Mouse (Mus musculus): ENCODE data around the gene Ddr2. TPM values are rescaled to one million over a fixed set of nuclear protein-coding genes. Genes with fewer than 3 reads are reported as not detected.
"Not testable (repeated sequence)": the region's sequence is repeated elsewhere in the genome, so short reads cannot be mapped to it uniquely, and the experiment has no call there.

The Ddr2 gene
- total RNA-seq, 1 experiment from 2014 or later = not detected

DNA sequence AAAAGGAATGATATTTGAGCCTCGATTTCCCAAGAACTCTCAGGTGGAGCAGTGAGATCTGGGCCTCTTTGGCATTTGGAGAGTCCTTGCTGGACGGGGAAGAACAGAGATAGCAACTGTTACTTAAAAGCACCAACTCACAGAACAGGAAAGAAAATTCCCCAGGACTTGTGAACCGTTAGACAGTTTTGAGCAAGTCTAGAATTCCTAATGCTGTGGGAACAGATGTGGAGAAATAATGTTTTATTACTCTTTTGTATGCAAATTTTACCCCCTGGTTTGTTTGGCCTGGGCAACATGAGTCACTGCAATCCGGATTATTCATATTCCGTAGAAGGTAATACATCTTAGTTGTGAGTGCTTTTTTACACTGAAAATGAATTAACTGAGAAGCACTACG is 3.1 kb upstream of the Ddr2 start:
- no peak for ATAC-seq (replicated peaks in 1 of 2; ENCODE audit: insufficient read depth in 1 of 2, low FRiP score in 2 of 2, low TSS enrichment in 1 of 2, low read depth in 1 of 2, poor library complexity in 2 of 2, severe bottlenecking in 2 of 2)

DNA sequence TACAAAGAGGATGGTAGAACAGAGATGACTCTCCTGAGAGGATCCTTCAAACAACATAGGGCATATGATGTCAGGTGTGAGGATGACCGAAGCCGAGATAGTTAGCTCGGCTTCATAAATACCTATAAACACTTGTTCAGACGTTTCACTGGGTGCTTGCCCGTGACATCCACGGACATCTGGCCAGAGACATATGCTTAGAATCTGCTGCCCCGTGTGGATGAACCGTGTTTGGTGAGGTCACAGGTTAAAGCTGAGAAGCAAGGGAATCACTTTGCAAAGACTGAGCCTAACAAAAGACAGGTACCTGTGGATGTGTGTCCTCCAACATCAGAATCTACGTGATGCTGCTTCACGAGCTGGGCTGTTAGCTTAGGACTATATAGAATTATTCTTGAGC is 1.7 kb upstream of the Ddr2 start:
- no peak for ATAC-seq (replicated peaks in 1 of 2; ENCODE audit: insufficient read depth in 1 of 2, low FRiP score in 2 of 2, low TSS enrichment in 1 of 2, low read depth in 1 of 2, poor library complexity in 2 of 2, severe bottlenecking in 2 of 2)

DNA sequence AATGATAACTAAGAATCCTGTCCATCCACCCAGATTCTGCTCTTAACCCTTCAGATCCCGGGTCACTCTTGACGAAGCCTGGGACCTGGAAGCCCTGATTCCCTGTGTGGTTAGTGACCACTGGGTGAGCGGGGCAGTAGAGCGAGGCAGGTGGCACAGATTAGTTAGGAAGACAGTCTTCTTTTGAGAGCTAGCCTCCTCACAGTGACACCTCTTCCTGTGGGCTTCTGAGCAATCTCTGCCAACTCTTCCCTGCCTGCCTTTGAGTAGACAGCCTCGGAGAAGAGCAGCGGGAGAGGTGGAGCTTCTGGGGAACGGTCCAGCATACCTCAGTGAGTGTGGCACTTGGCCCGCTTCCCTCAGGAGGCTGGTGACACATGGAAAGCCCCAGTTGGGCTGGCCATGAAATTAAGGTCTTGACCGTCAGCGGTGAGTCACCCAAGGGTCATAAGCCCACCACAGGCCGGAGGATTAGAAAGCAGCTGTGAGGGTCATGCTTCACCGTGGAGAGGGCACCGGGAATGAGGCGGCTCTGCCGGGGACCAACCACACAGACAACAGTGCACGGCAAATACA is 1.2 kb upstream of the Ddr2 start:
- ATAC-seq (replicated peaks in 1 of 2; ENCODE audit: insufficient read depth in 1 of 2, low FRiP score in 2 of 2, low TSS enrichment in 1 of 2, low read depth in 1 of 2, poor library complexity in 2 of 2, severe bottlenecking in 2 of 2) = no peak

DNA sequence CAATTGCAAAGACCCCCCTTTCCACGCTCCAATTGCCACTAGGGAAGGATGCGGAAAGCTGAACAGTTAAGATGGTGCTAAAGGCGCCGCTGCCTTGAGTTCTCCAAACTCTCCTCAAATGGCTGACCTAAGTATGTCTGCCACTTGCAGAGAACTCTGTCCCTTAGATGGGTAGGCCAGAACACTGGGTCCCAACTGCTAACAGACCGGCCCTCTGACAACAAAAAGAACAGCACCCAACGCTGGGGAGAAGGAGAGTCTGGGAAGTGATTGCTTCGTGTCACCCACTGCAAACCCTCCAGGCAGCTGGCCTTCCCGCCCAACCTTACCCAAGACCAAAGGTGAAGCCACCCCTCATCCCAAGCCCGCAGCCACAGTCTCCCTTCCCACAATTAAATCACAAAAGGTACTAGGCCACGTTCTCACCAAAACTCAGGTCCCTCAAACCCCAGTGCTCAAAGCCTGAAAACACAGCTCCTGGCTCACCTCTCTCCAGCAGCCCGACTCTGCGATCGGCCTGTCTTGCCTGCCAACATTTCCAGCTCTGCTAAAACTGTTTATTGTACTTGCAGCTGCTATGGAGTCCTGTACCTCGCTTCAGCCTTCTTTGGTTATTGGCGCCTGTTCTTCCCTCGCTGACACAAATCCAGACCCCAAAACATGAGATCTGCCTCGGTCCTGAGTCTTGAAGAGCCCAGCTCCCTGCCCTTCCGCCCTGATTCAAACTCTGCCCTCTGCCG is 616 bp downstream of the Ddr2 start:
- no peak for ATAC-seq (replicated peaks in 1 of 2; ENCODE audit: insufficient read depth in 1 of 2, low FRiP score in 2 of 2, low TSS enrichment in 1 of 2, low read depth in 1 of 2, poor library complexity in 2 of 2, severe bottlenecking in 2 of 2)

DNA sequence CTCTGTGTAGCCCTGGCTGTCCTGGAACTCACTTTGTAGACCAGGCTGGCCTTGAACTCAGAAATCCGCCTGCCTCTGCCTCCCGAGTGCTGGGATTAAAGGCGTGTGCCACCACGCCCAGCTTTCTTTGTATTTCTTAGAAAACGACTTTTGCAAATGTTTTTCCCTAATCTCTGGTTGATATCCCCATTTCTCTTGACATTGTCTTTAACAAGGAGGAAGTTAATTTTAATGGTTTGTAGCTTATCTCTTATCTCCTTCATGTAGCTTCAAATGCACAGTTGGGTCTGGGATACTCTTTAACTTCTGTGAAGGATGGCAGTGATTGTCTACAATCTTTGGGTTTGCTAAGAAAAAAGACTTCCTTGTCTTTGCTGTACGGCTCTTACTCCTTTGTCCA is 7.7 kb downstream of the Ddr2 start:
- ATAC-seq (replicated peaks in 1 of 2; ENCODE audit: insufficient read depth in 1 of 2, low FRiP score in 2 of 2, low TSS enrichment in 1 of 2, low read depth in 1 of 2, poor library complexity in 2 of 2, severe bottlenecking in 2 of 2) = not testable (repeated sequence)

DNA sequence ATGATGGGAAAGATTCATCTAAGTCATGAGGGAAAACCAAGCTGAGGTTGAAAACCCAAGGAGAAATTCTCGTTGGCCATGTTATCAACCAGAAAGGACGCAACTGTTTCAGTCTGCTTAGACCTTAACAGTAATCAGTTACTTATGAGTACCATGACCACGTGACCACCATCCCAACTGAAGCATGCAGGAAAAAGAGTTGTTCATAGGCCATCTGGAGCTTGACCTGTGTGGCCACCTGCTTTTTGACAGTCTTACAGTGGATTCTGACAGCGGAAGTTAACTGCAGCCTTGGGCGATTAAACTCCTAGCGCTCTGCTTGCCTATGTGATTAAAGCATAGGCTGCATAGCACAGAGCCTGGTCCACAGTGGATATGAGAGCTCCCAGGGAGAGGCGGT is 23.9 kb downstream of the Ddr2 start:
- no peak for ATAC-seq (replicated peaks in 1 of 2; ENCODE audit: insufficient read depth in 1 of 2, low FRiP score in 2 of 2, low TSS enrichment in 1 of 2, low read depth in 1 of 2, poor library complexity in 2 of 2, severe bottlenecking in 2 of 2)

DNA sequence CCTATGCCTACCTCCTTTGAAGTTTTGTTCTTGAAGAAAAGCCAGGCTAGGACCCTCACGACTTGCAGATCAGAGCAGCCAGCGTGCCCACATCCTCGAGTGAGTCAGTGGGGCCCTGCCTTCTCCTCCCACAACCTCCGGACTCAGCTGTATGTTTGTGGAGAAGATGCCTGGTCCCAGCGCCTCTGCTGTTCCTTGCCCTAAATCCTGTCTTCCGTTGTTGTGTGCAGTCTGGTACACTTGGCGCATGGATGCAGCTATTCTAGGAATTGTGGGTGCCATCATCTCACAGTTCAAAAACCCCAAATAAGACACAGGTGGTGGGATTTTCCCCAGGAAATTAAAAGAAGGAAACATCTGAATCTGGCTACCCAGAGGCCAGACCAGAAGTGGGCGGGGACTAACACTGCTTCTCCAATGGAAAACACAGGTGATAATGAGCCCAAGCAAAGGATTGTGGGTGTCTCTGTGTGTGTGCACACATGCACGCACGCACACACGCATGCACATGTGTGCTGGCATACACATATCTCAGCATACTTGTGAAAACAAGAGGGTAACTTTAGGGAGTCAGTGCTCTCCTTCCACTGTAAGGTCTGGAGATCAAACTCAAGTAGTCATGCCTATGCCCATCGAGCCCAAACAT is 26.3 kb downstream of the Ddr2 start:
- peak; percentile 57 to 64 for ATAC-seq (replicated peaks in 1 of 2; ENCODE audit: insufficient read depth in 1 of 2, low FRiP score in 2 of 2, low TSS enrichment in 1 of 2, low read depth in 1 of 2, poor library complexity in 2 of 2, severe bottlenecking in 2 of 2)

DNA sequence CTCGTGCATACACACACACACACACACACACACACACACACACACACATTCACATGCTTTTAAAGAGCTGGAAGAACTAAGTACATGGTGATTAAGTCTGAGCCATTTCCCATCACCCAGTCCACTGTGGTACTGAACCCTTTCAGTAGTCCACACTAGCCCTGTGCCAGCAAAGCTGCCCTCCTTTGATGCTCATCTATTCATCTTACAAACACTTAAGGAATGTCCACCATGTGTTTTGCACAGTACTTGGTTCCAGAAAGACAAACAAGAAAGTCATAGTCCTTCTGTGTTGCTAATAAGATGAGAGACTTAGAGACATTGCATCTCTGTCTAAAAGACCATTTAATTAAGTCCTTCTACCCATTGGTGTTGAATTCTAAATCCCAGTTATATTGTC is 29.7 kb downstream of the Ddr2 start:
- ATAC-seq (replicated peaks in 1 of 2; ENCODE audit: insufficient read depth in 1 of 2, low FRiP score in 2 of 2, low TSS enrichment in 1 of 2, low read depth in 1 of 2, poor library complexity in 2 of 2, severe bottlenecking in 2 of 2) = no peak

DNA sequence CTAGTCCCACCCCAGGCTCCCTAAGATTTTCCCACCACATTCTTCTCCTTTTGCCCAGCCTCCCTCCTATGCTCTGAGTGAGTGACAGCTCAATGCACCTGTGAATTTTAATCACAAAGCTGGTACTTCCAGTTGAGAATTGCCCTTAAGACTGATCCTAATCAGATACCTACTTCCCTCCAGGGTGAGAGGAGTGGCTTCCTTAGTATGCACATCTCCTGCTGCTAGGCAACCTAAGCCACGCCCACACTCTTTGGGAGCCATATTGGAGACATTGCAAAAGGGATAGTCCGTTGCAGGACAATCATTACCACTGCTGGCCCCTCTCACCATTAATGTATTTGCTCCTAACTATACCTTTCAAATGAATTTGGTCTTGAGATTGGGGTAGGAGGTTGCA is 31.1 kb downstream of the Ddr2 start:
- ATAC-seq (replicated peaks in 1 of 2; ENCODE audit: insufficient read depth in 1 of 2, low FRiP score in 2 of 2, low TSS enrichment in 1 of 2, low read depth in 1 of 2, poor library complexity in 2 of 2, severe bottlenecking in 2 of 2) = no peak

DNA sequence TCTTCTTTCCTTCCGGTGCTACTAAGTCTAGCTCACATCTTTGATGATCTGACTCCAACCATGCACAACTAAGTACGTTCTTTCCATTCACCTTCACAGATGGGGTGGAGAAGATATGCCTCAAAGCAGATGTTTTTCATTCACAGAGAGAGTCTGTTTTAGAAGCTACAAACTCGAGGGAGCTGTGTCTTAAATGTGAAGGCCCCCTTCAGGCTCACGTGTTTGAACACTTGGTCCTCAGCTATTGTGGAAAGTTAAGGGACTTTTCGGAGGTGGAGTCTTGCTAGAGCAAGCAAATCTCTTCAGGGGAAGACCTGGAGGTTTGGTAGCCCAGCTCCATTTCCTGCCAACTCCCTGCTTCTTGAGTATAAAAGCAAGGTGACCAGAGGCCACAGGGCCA is 34.2 kb downstream of the Ddr2 start:
- no peak for ATAC-seq (replicated peaks in 1 of 2; ENCODE audit: insufficient read depth in 1 of 2, low FRiP score in 2 of 2, low TSS enrichment in 1 of 2, low read depth in 1 of 2, poor library complexity in 2 of 2, severe bottlenecking in 2 of 2)

DNA sequence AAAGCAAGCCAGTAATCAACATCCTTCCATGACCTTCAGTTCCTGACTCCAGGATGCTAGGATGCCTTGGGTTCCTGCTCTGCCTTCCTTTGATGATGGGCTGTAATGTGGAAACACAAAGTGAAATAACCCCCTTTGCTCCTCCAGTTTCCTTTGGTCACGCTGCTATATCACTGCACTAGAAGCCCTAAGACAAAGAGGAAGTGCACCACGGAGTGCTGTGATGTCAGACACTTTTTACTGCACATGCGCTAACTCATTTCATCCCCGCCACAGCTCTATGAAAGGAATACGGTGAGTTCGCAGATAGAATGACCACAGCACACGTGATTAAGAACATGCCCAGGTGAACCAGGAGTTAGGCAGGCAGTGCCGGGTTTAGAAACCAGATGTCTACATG is 36.8 kb downstream of the Ddr2 start:
- peak; percentile 20 to 49; a peak in 1 of 4 replicates for ATAC-seq (replicated peaks in 1 of 2; ENCODE audit: insufficient read depth in 1 of 2, low FRiP score in 2 of 2, low TSS enrichment in 1 of 2, low read depth in 1 of 2, poor library complexity in 2 of 2, severe bottlenecking in 2 of 2)

DNA sequence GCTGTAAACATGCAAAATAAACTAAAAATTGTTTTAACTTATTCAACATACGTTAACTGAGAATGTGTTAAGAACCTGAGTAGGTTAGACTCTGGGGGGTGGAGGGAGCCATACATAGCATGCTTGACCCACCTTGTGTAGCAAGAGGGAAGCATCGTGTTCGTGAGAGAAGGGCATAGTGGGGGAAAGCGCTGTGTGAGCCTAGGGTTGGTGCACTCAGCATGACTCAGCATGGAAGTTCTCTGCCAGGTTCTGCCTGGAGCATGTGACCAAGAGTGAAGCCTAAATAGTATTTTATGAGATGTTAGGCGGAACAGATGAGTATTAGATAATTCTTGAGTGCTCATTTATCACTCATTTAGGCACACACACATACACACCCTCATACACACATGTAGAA is 41.4 kb downstream of the Ddr2 start:
- ATAC-seq (replicated peaks in 1 of 2; ENCODE audit: insufficient read depth in 1 of 2, low FRiP score in 2 of 2, low TSS enrichment in 1 of 2, low read depth in 1 of 2, poor library complexity in 2 of 2, severe bottlenecking in 2 of 2) = peak in 1 of 2 experiments; percentile 51; a peak in 2 of 4 replicates

DNA sequence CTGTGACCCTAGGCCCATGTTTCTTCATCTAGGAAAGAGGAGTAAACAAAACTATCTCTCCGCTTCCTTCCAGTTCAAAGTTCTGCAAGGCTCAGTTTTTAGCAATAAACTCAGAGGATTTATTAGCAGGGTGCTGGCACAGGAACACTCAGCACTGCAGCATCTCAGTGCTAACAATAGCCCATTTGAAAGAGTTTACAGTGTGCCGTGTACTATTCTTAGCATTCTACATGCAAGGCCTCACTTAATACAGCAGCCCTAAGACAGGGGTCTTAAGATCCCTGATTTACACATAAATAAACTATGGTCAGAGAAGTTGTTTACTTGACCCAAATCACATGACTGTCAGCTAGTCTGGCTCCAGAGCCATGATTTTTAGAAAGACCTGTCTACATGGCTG is 44.6 kb downstream of the Ddr2 start:
- no peak for ATAC-seq (replicated peaks in 1 of 2; ENCODE audit: insufficient read depth in 1 of 2, low FRiP score in 2 of 2, low TSS enrichment in 1 of 2, low read depth in 1 of 2, poor library complexity in 2 of 2, severe bottlenecking in 2 of 2)

DNA sequence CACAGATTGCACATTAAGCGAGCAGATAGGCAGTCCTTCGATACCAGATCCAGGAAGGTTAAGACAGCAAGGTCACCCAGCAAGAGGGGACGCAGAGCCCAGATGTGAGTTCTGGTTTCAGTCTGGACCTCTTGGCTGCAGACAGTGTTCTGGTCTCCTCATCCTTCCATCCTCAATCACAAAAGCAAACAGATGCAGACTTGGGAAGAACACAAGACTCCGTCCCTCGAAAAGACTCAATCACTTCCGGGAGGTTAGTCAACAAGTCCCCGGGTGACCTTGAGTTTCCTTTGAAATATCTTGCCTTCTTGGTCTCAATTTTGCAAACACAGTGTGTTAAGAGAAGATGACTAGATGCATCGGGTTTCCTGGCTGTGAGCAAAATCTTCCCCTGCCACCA is 45.6 kb downstream of the Ddr2 start:
- ATAC-seq (replicated peaks in 1 of 2; ENCODE audit: insufficient read depth in 1 of 2, low FRiP score in 2 of 2, low TSS enrichment in 1 of 2, low read depth in 1 of 2, poor library complexity in 2 of 2, severe bottlenecking in 2 of 2) = no peak

DNA sequence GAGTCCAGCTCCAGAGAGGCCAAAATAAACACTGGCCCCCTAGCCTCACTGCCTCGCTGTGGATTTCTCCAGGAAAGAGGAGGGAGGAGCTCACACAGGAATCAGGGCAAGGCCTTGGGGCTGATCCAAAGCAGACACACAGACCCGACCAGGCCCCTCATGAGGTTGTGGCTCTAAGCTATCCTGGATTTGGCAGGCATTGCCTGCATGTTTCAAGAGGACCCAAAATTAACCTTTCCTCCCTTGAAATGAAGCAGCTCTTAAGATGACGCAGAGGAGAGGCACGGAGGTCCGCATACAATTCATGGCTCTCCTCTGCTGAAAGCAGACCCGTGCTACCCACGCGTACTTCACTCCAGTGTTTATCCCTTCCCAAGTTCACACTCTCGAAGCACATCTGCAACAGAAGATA is 46.5 kb downstream of the Ddr2 start:
- no peak for ATAC-seq (replicated peaks in 1 of 2; ENCODE audit: insufficient read depth in 1 of 2, low FRiP score in 2 of 2, low TSS enrichment in 1 of 2, low read depth in 1 of 2, poor library complexity in 2 of 2, severe bottlenecking in 2 of 2)

DNA sequence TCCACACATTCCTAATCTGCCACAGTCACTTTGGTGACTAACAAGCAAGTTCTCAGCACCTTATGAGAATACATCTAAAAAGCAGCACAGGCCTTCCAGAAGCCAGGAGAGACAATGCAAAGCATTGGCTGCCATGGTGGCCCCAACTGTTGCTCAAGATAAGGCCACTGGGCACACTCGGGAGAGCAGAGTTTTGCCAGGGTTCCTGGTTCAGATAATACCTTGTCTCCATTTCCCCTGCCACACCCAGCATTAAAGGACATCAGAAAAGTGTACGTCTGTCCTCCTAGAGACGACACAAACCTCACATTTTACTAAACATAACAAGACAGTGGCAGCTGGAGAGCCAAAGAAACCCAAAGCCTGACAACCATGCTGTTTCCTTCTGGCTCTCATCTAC is 50.3 kb downstream of the Ddr2 start:
- no peak for ATAC-seq (replicated peaks in 1 of 2; ENCODE audit: insufficient read depth in 1 of 2, low FRiP score in 2 of 2, low TSS enrichment in 1 of 2, low read depth in 1 of 2, poor library complexity in 2 of 2, severe bottlenecking in 2 of 2)

DNA sequence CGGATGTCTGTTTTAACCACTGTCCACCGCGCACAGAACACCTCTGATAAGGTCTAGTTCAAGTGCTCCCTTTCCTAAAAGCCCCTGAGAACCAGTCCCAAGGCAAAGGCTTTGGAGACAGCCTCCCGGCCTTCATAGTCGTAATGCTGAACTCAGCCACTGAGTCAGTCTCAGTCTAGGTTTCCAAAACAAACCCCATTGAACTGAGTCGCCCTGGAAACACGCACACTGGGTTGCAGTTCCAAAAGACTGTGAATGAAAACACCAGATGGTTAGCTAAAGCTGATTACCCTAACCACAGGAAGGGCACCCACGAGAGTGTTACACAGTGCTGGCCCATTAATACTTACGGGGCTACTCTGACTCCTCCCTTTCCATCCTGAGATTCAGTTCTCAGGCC is 51.2 kb downstream of the Ddr2 start:
- no peak for ATAC-seq (replicated peaks in 1 of 2; ENCODE audit: insufficient read depth in 1 of 2, low FRiP score in 2 of 2, low TSS enrichment in 1 of 2, low read depth in 1 of 2, poor library complexity in 2 of 2, severe bottlenecking in 2 of 2)

DNA sequence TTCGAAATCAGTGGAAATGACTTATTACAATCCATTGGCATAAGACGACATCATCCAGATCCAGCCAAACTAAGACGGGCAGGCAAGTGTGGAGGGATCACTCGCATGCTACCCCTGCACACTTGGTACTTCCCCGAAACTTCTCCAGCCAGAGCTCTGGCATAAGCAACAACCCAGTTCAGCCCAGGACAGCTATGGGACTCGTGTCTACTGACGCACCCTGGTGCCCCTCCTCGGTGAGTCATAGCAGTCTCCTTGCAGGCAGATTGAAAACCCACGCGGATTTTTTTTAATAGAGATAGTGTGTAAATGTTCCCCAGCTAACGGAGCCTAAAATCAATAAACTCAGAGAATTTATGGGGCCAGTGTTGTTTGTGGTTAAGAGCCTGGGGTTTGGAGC is 52.5 kb downstream of the Ddr2 start:
- ATAC-seq (replicated peaks in 1 of 2; ENCODE audit: insufficient read depth in 1 of 2, low FRiP score in 2 of 2, low TSS enrichment in 1 of 2, low read depth in 1 of 2, poor library complexity in 2 of 2, severe bottlenecking in 2 of 2) = no peak

DNA sequence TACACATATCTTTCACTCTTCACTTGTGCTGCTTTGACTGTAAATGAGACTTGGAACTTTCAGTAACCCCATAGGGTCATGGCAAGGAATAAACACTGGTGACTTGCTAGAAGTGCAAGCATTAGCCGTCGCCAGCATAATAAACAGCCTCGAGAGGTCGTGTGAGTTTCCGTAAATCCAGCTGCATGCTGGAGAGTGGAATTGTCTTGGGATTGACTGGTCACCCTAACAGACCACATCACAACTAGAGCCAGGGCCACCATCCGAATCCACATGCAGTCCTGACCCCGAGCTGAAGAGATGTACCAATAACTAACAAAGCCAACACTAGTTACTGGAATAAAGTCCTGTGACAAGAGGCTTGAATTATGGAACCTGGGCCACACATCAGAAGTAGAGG is 53.0 kb downstream of the Ddr2 start:
- no peak for ATAC-seq (replicated peaks in 1 of 2; ENCODE audit: insufficient read depth in 1 of 2, low FRiP score in 2 of 2, low TSS enrichment in 1 of 2, low read depth in 1 of 2, poor library complexity in 2 of 2, severe bottlenecking in 2 of 2)
